Mouse (Mus musculus) liver, postnatal 0 days (tissue): ENCODE data around the gene Cinp. TPM values are rescaled to one million over a fixed set of nuclear protein-coding genes. Genes with fewer than 3 reads are reported as not detected.

ENCODE experiments used
- ATAC-seq: fragments of 200-750 bp; cut with Nextera tagmentation; 2 replicates; pipeline ENCODE4 v1.8.0; 2017; ENCODE audit warnings: mild to moderate bottlenecking, moderate library complexity
- DNase-seq: peaks from one replicate; pipeline ENCODE4 v3.0.0-alpha.2; 2016
- H3K27ac ChIP-seq: fragments of 300-500 bp; sonication (generic); 2 replicates; pipeline ENCODE4 v1.5.1; 2014; ENCODE audit warnings: antibody characterized with exemption, moderate library complexity, mild to moderate bottlenecking, low read depth
- H3K27me3 ChIP-seq: fragments of 300-500 bp; sonication (generic); 2 replicates; pipeline ENCODE4 v1.6.1; 2014; ENCODE audit warnings: low read length, control low read depth, mixed read lengths; ENCODE audit not compliant: insufficient read depth
- H3K36me3 ChIP-seq: fragments of 300-500 bp; sonication (generic); replicated peaks from 2 replicates; pipeline ENCODE4 v1.6.1; 2014; ENCODE audit warnings: mild to moderate bottlenecking, control low read depth, low read length, moderate library complexity, mixed read lengths; ENCODE audit not compliant: insufficient read depth
- H3K4me1 ChIP-seq: fragments of 300-500 bp; sonication (generic); 2 replicates; pipeline ENCODE4 v1.6.1; 2014; ENCODE audit warnings: antibody characterized with exemption, mild to moderate bottlenecking, control low read depth; ENCODE audit not compliant: insufficient read depth
- H3K4me2 ChIP-seq: fragments of 300-500 bp; sonication (generic); 2 replicates; pipeline ENCODE4 v1.6.1; 2014; ENCODE audit warnings: low read depth, mild to moderate bottlenecking, low read length, moderate library complexity, mixed read lengths
- H3K4me3 ChIP-seq: fragments of 300-500 bp; sonication (generic); 2 replicates; pipeline ENCODE4 v1.5.1; 2014; ENCODE audit warnings: low read depth, low read length
- H3K9ac ChIP-seq: fragments of 300-500 bp; sonication (generic); replicated peaks from 2 replicates; pipeline ENCODE4 v1.6.1; 2014; ENCODE audit warnings: mild to moderate bottlenecking, moderate library complexity
- H3K9me3 ChIP-seq: fragments of 300-500 bp; sonication (generic); 2 replicates; pipeline ENCODE4 v1.6.1; 2016; ENCODE audit warnings: mild to moderate bottlenecking, control low read depth, low read length, mixed read lengths
- CTCF ChIP-seq: sonication (generic); IDR thresholded peaks from 2 replicates; pipeline ENCODE4 v1.5.1; 2016; ENCODE audit warnings: antibody characterized with exemption, low read depth
- EP300 ChIP-seq: IDR thresholded peaks from 2 replicates; pipeline ENCODE4 v1.6.1; 2016; ENCODE audit warnings: antibody characterized with exemption, low read depth, mild to moderate bottlenecking
- WGBS: fragments of 180-500 bp; shearing (Covaris S2); extraction: QIAGEN DNeasy Blood & Tissue Kit; methylation state at CpG from one replicate; pipeline ENCODE4 v1.1.7; 2014; ENCODE audit not compliant: insufficient replicate concordance; 5-methylcytosine and 5-hydroxymethylcytosine counted together
- polyA plus RNA-seq: library from polyadenylated mRNA; unstranded; fragments of >200 nt; fragmentation: Nextera tagmentation; extraction: Ambion mirVana; gene quantifications from 2 replicates; pipeline ENCODE4 v1.2.1, GENCODE M21; 2015

Cinp gene
- polyA plus RNA-seq, 1 experiment from 2014 or later = 34.2 TPM

DNA sequence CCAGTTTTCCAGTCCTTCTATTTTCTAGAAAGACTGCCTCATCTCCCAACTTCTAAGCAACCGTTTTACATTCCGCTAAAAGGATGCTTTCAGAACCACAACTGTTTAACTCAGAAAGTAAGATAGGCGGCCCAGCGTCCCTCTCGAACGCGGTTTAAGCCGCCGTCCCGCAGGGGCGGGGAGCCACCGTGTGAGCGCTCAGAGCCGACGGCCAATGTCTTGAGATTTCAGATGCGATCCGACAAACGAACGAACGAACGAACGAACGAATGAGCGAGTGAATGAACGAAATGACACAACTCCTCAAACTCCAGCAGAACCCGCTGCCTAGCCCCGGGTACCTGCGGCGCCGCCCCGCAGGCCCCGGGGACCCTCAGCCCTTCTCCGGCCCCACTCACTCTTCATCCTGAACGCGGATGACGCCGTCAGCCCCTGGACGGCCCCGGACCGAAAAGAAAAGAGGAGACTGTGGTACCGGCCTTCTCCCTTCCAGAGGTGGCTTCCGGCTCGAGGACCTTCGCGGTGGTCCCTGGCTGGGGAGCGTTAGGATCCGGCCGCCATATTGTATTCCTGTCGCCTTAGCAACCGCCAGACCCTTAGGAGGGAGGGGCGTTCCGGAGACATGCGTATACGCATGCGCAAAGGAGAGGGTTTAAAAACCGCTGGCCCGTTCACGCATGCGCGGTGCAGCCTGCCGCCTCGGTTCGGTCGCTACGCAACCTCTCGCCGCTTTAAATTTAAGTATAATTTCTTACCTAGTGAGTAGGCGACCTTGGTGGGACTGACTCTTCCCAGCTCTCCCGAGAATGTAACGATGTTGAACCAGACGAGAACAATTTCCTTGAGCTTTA, 48.4 kb downstream of the Cinp start, which contains the start of gene Mok:
Gene Mok, minus strand, starts transcription at position 592 of the 851 bp plus-strand sequence.
- no peaks in the 10 kb centered on the region for H3K27me3 ChIP-seq
- TF ChIP-seq EP300 = no peak
- no peak for TF ChIP-seq CTCF
- ATAC-seq (peak; percentile 48), DNase-seq (peak; percentile 94)
- peak within 1 kb of the TSS; percentile 82 for H3K4me2 ChIP-seq
- H3K9me3 ChIP-seq = no peaks in the 10 kb centered on the region
- H3K36me3 ChIP-seq = no peaks in the 10 kb centered on the region
- peak within 1 kb of the TSS; percentile 2; the same call in 1 of the 2 replicates for H3K9ac ChIP-seq
- H3K4me1 ChIP-seq = peaks cover 20% of the 10 kb centered on the region
- under 1% methylated on average over 71 of the region's 71 CpGs for WGBS
- H3K4me3 ChIP-seq = peak within 1 kb of the TSS; percentile 60
- H3K27ac ChIP-seq = no peak within 1 kb of the TSS

- DNase-seq (no peak), ATAC-seq (no peak)
- H3K4me3 ChIP-seq = no peak overlapping the region
- WGBS = 83% methylated on average over 8 of the region's 8 CpGs
- no peaks in the 10 kb centered on the region for H3K36me3 ChIP-seq
- no peak overlapping the region for H3K9ac ChIP-seq
- no peak overlapping the region for H3K4me2 ChIP-seq
- no peaks in the 10 kb centered on the region for H3K27me3 ChIP-seq
- H3K27ac ChIP-seq = no peak overlapping the region
- no peaks in the 10 kb centered on the region for H3K9me3 ChIP-seq
- H3K4me1 ChIP-seq = 0 out of 2 replicates have a peak, but pooled peaks cover 5% of the 10 kb centered on the region
- TF ChIP-seq EP300 (no peak), CTCF (no peak)
Measured at GRCm38 (mm10) chr12:110837850-110838249, 51.1 kb downstream of the Cinp start.

GRCm38 (mm10) chr12:110837192-110837841, 51.6 kb downstream of the Cinp start:
- ATAC-seq (no peak), DNase-seq (no peak)
- 0 out of 2 replicates have a peak, but pooled peaks cover 5% of the 10 kb centered on the region for H3K4me1 ChIP-seq
- WGBS = 40% methylated on average over 5 of the region's 5 CpGs
- no peaks in the 10 kb centered on the region for H3K27me3 ChIP-seq
- no peak overlapping the region for H3K27ac ChIP-seq
- TF ChIP-seq EP300 (no peak), CTCF (no peak)
- H3K4me2 ChIP-seq = no peak overlapping the region
- no peaks in the 10 kb centered on the region for H3K9me3 ChIP-seq
- no peak overlapping the region for H3K4me3 ChIP-seq
- no peaks in the 10 kb centered on the region for H3K36me3 ChIP-seq
- H3K9ac ChIP-seq = 0 out of 2 replicates have a peak overlapping the region, but pooled peaks have one; percentile 1

GRCm38 (mm10) chr12:110836729-110837128, 52.2 kb downstream of the Cinp start:
- 54% methylated on average over 6 of the region's 6 CpGs for WGBS

GRCm38 (mm10) chr12:110835182-110835581, 53.8 kb downstream of the Cinp start:
- Histone ChIP-seq H3K4me2 (no peak overlapping the region), H3K4me3 (no peak overlapping the region), H3K36me3 (no peaks in the 10 kb centered on the region), H3K27ac (no peak overlapping the region), H3K9me3 (no peaks in the 10 kb centered on the region), H3K27me3 (no peaks in the 10 kb centered on the region), H3K9ac (no peak overlapping the region), H3K4me1 (0 out of 2 replicates have a peak, but pooled peaks cover 4% of the 10 kb centered on the region)
- TF ChIP-seq CTCF = no peak
- no peak for TF ChIP-seq EP300
- DNase-seq = no peak
- 85% methylated on average over 3 of the region's 3 CpGs for WGBS
- ATAC-seq = no peak

More at GRCm38 (mm10) chr12:110836729-110837128, 52.2 kb downstream of the Cinp start:
- H3K27me3 ChIP-seq = no peaks in the 10 kb centered on the region
- H3K4me3 ChIP-seq = no peak overlapping the region
- DNase-seq (no peak), ATAC-seq (no peak)
- no peaks in the 10 kb centered on the region for H3K9me3 ChIP-seq
- 0 out of 2 replicates have a peak, but pooled peaks cover 5% of the 10 kb centered on the region for H3K4me1 ChIP-seq
- 0 out of 2 replicates have a peak overlapping the region, but pooled peaks have one; percentile 1 for H3K9ac ChIP-seq
- H3K4me2 ChIP-seq = no peak overlapping the region
- TF ChIP-seq CTCF (no peak), EP300 (no peak)
- H3K36me3 ChIP-seq = no peaks in the 10 kb centered on the region
- no peak overlapping the region for H3K27ac ChIP-seq
